Mouse (Mus musculus) ES-Bruce4 (cell line): ENCODE measurements around the gene Kcnip1. TPM values are rescaled to one million over a fixed set of nuclear protein-coding genes. Genes with fewer than 3 reads are reported as not detected.

Source experiments
- H3K27ac ChIP-seq: 2 replicates; pipeline ENCODE4 v1.5.1; 2012; ENCODE audit warnings: low read length, inconsistent platforms; ENCODE audit not compliant: insufficient read depth
- H3K27me3 ChIP-seq: 2 replicates; pipeline ENCODE4 v1.6.1; 2012; ENCODE audit warnings: mild to moderate bottlenecking, low read length, inconsistent platforms; ENCODE audit not compliant: control insufficient read depth, poor library complexity, insufficient read depth, severe bottlenecking
- H3K36me3 ChIP-seq: 2 replicates; pipeline ENCODE4 v1.6.1; 2012; ENCODE audit warnings: inconsistent platforms, mild to moderate bottlenecking, low read length, moderate library complexity; ENCODE audit not compliant: control insufficient read depth, poor library complexity, insufficient read depth, severe bottlenecking
- H3K4me1 ChIP-seq: one replicate; pipeline ENCODE4 v1.8.1; 2011; ENCODE audit warnings: low read length; ENCODE audit not compliant: control insufficient read depth, insufficient read depth
- H3K4me3 ChIP-seq: 2 replicates; pipeline ENCODE4 v1.5.1; 2011; ENCODE audit warnings: low read depth, mild to moderate bottlenecking, low read length
- H3K9ac ChIP-seq: 2 replicates; pipeline ENCODE4 v1.6.1; 2012; ENCODE audit warnings: low read depth, mild to moderate bottlenecking, inconsistent platforms; ENCODE audit not compliant: poor library complexity, severe bottlenecking
- H3K9me3 ChIP-seq: replicated peaks from 2 replicates; pipeline ENCODE4 v1.6.1; 2012; ENCODE audit warnings: mild to moderate bottlenecking, low read length, inconsistent platforms; ENCODE audit not compliant: control insufficient read depth, poor library complexity, insufficient read depth, severe bottlenecking
- CTCF ChIP-seq: IDR thresholded peaks from one replicate; pipeline ENCODE4 v1.8.1; 2011; ENCODE audit warnings: low read depth, low read length
- EP300 ChIP-seq: IDR thresholded peaks from 2 replicates; pipeline ENCODE4 v1.6.1; 2011; ENCODE audit warnings: low read depth, low read length; ENCODE audit not compliant: insufficient read depth
- POLR2A ChIP-seq: IDR thresholded peaks from one replicate; pipeline ENCODE4 v1.8.1; 2011; ENCODE audit warnings: low read length; ENCODE audit not compliant: insufficient read depth
- polyA plus RNA-seq: library from polyadenylated mRNA; stranded (reverse); fragments of >200 nt; gene quantifications from 2 replicates; pipeline ENCODE4 v1.2.4, GENCODE M21; 2011; ENCODE audit warnings: low read depth; ENCODE audit not compliant: missing spikeins, insufficient read depth, insufficient read length

The Kcnip1 gene
- polyA plus RNA-seq, 1 experiment: not detected

DNA sequence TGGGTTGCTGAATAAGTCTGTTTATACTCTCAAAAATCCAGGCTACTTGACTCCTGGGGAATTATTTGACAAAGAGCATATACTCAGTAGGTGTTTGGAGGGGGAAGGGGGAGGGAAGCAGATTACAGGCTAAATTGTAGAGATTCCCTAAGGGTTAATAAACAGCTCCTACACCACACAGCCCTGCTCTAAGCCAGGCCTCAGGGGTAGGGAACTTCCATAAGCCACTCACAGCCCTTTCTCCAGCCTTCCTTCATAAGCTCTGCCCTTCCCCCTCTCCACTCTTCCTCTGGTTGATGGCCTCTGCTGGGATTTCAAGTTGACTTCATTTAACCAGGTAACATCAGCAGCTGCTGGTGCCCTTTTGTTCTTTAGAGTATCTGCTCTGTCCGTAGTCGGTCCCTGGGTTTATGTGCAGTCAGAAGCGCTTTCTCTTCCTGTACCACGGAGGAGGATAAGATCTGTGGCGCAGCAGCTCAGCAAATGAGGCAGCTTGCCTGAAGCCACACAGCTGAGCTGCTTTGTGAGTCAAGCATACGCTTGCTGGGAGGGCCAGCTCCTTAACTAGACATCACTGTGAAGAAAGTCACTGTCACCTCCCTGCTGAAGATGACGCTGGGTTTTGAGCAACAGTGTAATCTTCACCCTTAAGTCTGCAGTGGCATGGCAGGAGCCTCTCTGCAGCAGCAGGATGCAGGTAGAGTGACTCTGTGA, 54.2 kb downstream of the Kcnip1 start:
- no peaks in the 10 kb centered on the region for H3K4me1 ChIP-seq
- no peak overlapping the region for H3K9ac ChIP-seq
- no peak for TF ChIP-seq EP300
- no peak for TF ChIP-seq POLR2A
- no peak for TF ChIP-seq CTCF
- H3K36me3 ChIP-seq: no peaks in the 10 kb centered on the region
- no peaks in the 10 kb centered on the region for H3K27me3 ChIP-seq
- no peak overlapping the region for H3K4me3 ChIP-seq
- H3K27ac ChIP-seq: no peak overlapping the region
- H3K9me3 ChIP-seq: no peaks in the 10 kb centered on the region

DNA sequence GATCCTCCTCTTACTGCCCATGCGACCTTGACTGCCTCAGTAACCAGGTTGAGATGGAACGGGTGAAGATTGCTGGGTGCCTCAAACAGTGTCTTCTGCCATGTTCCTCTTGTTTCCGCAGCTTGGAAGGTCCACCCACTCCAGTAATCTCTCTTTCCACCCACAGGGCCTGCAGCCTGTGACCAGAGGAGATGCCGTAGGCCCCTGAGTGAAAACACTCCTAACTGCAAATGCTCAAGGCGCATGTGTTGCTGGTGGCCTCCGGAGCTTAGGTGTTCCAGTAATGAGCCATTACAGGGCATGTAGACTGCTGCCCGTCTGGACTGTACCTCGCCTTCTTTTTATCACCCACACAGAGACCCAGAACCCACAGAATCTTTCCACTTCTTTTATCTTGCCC, 55.3 kb downstream of the Kcnip1 start:
- no peak for TF ChIP-seq EP300
- H3K27ac ChIP-seq: no peak overlapping the region
- no peak overlapping the region for H3K9ac ChIP-seq
- H3K9me3 ChIP-seq: no peaks in the 10 kb centered on the region
- no peak overlapping the region for H3K4me3 ChIP-seq
- H3K4me1 ChIP-seq: no peaks in the 10 kb centered on the region
- H3K36me3 ChIP-seq: no peaks in the 10 kb centered on the region
- no peaks in the 10 kb centered on the region for H3K27me3 ChIP-seq

DNA sequence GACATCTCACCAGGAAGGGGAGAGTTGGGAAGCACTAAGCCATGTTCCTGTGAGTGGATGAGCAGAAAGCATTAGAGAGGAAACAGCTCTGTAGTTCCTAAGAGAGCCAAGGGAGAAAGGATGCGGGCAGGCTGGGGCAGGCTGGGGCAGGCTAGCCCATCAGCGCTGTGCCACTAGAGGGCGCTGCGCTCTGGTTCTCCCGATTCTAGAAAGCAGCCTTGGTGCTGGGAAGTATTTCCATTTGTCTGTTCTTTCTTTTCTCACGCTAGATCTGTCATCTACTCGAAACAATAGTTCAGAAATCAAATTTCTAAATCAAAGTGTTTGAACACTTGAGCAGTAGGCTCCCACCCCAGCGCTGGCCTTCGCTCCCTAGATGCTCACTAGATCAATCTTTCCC, 58.7 kb downstream of the Kcnip1 start:
- Histone ChIP-seq H3K9ac (no peak overlapping the region), H3K4me3 (no peak overlapping the region), H3K27ac (no peak overlapping the region), H3K9me3 (no peaks in the 10 kb centered on the region), H3K36me3 (no peaks in the 10 kb centered on the region), H3K27me3 (no peaks in the 10 kb centered on the region), H3K4me1 (no peaks in the 10 kb centered on the region)
- peak; percentile 89 for TF ChIP-seq CTCF
- TF ChIP-seq EP300: no peak
- no peak for TF ChIP-seq POLR2A

DNA sequence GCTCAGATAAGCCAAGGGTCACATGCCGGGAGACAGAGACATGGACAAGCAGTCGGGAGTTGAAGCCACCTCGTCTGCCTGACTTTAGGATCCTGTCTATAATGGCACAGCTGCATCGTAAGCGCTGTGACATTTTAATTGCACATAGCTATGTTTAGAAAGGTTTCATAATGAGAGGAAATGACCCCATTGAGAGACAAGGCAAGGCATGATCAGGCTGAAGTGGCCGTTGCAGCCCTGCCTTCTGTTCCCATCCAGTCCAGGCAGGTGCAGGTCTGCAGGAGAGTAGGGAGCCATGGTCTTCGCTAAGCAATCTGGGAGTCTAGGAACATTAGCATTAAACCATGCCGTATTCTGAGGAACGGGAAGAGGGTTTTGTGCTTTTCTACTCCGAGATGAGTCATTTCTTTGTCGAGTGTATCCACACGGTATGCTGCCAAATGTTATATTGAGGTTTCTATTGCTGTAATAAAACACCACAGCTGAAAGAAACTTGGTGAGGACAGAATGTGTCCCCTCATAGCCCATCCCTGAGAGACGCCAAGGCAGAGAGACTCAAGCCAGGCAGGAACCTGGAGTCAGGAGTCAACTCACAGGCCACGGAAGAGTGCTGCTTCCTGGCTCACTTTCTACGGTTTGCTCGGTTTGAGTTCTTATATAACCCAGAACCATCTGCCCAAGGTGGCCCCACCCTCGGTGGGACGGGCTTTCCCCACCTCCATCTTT, 60.4 kb downstream of the Kcnip1 start:
- no peak overlapping the region for H3K27ac ChIP-seq
- no peaks in the 10 kb centered on the region for H3K36me3 ChIP-seq
- no peaks in the 10 kb centered on the region for H3K9me3 ChIP-seq
- H3K9ac ChIP-seq: no peak overlapping the region
- no peak overlapping the region for H3K4me3 ChIP-seq
- no peaks in the 10 kb centered on the region for H3K27me3 ChIP-seq
- no peaks in the 10 kb centered on the region for H3K4me1 ChIP-seq
- TF ChIP-seq CTCF: no peak
- TF ChIP-seq POLR2A: no peak
- TF ChIP-seq EP300: no peak

DNA sequence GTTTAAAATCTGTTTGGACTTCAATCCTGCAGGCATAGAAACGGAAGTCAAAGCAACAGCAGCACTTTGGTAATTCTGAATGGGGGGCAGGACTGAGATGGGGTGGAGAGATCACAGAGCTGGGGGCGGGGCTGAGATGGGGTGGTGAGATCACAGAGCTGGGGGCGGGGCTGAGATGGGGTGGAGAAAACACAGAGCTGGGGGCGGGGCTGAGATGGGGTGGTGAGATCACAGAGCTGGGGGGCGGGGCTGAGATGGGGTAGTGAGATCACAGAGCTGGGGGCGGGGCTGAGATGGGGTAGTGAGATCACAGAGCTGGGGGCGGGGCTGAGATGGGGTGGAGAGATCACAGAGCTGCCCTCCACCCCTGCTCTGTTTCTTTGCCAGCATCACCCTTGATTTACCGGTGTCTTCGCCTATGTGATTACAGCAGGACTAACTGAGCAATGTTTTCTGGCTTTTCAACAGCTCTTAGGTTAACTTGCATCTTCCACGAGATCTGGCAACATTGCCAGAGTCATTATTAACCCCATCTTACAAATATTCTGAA, 61.0 kb downstream of the Kcnip1 start:
- no peak for TF ChIP-seq POLR2A
- no peak for TF ChIP-seq EP300
- TF ChIP-seq CTCF: no peak
- Histone ChIP-seq H3K4me3 (no peak overlapping the region), H3K9ac (no peak overlapping the region), H3K9me3 (no peaks in the 10 kb centered on the region), H3K4me1 (no peaks in the 10 kb centered on the region), H3K27me3 (no peaks in the 10 kb centered on the region), H3K27ac (no peak overlapping the region), H3K36me3 (no peaks in the 10 kb centered on the region)

DNA sequence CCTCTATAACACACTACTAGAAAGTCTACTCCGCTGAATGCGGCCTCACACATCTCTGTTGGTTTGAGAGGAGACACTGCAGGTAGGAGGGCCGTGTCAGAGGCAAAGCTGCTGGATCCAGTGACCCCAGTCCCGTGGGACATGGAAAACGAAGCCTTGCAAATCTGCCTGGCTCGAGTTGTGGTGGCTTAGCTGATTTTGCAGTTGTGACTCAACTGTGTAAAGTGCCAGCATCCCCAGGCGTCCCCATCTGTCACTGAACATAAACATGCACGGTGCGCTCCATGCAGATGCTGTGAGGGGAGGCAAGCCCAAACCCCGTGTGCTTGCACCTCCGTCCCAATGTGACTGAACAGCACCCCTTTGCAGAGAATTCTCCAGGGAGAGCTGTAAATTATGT, 63.5 kb downstream of the Kcnip1 start:
- Histone ChIP-seq H3K27ac (no peak overlapping the region), H3K4me3 (no peak overlapping the region), H3K36me3 (no peaks in the 10 kb centered on the region), H3K27me3 (no peaks in the 10 kb centered on the region), H3K4me1 (no peaks in the 10 kb centered on the region), H3K9ac (no peak overlapping the region), H3K9me3 (no peaks in the 10 kb centered on the region)
- no peak for TF ChIP-seq EP300
- no peak for TF ChIP-seq POLR2A
- no peak for TF ChIP-seq CTCF
